Mouse (Mus musculus) erythroblast, embryonic 14.5 days (primary cell): Measurements from ENCODE around the gene Zfp652.

Source experiments
- GATA1 ChIP-seq: IDR thresholded peaks from 2 replicates; pipeline ENCODE4 v1.6.1; 2012; ENCODE audit warnings: low read length, inconsistent platforms, mixed read lengths
- TAL1 ChIP-seq: IDR thresholded peaks from 3 replicates; pipeline ENCODE4 v1.6.1; 2012; ENCODE audit warnings: low read length, inconsistent platforms, mixed read lengths

GRCm38 (mm10) chr11:95808448-95809011, 96.1 kb downstream of the Zfp652 start:
- TF ChIP-seq GATA1 = peak; percentile 76
- TF ChIP-seq TAL1 = peak; percentile 66
